Comparison of ENCODE assay signal across 21 mouse cellular contexts in genomic region chr3:82207321-82207720, GRCm38 (mm10).
DNase-seq lines count a peak whose midpoint lies in the region; ATAC-seq and TF ChIP-seq lines count a peak whose summit lies in the region.
"Had no signal": no experiment of that assay in that cellular context is flagged by ENCODE, and none has a peak within 500 bp of the region (broad histone marks: within the 10 kb centered on the region; RNA-seq: fewer than 3 reads in every experiment).

No protein-coding gene starts in this region.

- no peak for DNase-seq in gastrocnemius, adult 2 months
- DNase-seq in gastrocnemius, adult 8-10 months (ENCODE audit: low spot score in 2 of 2) = no peak
- DNase-seq in lung, postnatal 0 days (ENCODE audit: low spot score) = no peak
- no peak for DNase-seq in lung, postnatal 10 days
- DNase-seq in CD4-positive helper T cell, adult 2 months (ENCODE audit: low read depth, low spot score) = peak; percentile 26
- DNase-seq: B cell, adult 2 months; cerebellum, adult 11 months; cerebellum, postnatal 25 days; gastrocnemius, postnatal 25 days; kidney, adult 18-20 months; kidney, postnatal 25 days; left cerebral cortex, postnatal 4 days; liver, embryonic 13.5 days; right cerebral cortex, postnatal 14 days had no signal

- no peak overlapping the region for H3K4me3 ChIP-seq in gastrocnemius, adult 2 months
- no peak overlapping the region for H3K4me3 ChIP-seq in lung, postnatal 0 days (ENCODE audit: low read depth, low read length)
- H3K4me3 ChIP-seq: heart, embryonic 15.5 days; hindbrain, embryonic 15.5 days; liver, embryonic 13.5 days; midbrain, embryonic 13.5 days had no signal

- no peak for TF ChIP-seq EP300 in lung, postnatal 0 days (IDR thresholded peaks at IDR 0.05)

- WGBS in lung, postnatal 0 days = 81% methylated on average over 5 of the region's 5 CpGs

- no peaks in the 10 kb centered on the region for H3K4me1 ChIP-seq in lung, postnatal 0 days (ENCODE audit: insufficient read depth, low read depth, low read length)
- H3K4me1 ChIP-seq: heart, embryonic 15.5 days; hindbrain, embryonic 15.5 days; liver, embryonic 13.5 days; midbrain, embryonic 13.5 days had no signal

- intact Hi-C loops in gastrocnemius, adult 2 months (cut with DNase I) = no loop called here

- no peak for ATAC-seq in lung, postnatal 0 days
- ATAC-seq in hematopoietic stem cell, adult 5-6 weeks (replicated peaks in 1 of 2; ENCODE audit: insufficient read depth in 1 of 2, low FRiP score in 2 of 2, low TSS enrichment in 1 of 2, low read depth in 1 of 2, poor library complexity in 2 of 2, severe bottlenecking in 2 of 2) = peak; percentile 49 to 66; a peak in 2 of 4 replicates
- ATAC-seq in megakaryocyte-erythroid progenitor cell, adult 5-6 weeks (replicated peaks; ENCODE audit: low FRiP score, low TSS enrichment, poor library complexity, severe bottlenecking) = no peak
- no peak for ATAC-seq in cerebellum, adult (ENCODE audit: insufficient number of reproducible peaks, low FRiP score, low TSS enrichment)
- ATAC-seq: activated CD4-positive, CD25-positive, alpha-beta regulatory T cell, adult 4 months; midbrain, embryonic 13.5 days had no signal

- H3K9me3 ChIP-seq in lung, postnatal 0 days (ENCODE audit: low read length) = no peaks in the 10 kb centered on the region
- H3K9me3 ChIP-seq: heart, embryonic 15.5 days; hindbrain, embryonic 15.5 days; liver, embryonic 13.5 days; midbrain, embryonic 13.5 days had no signal

- H3K27me3 ChIP-seq in lung, postnatal 0 days (replicated peaks; ENCODE audit: insufficient read depth, low read length) = no peaks in the 10 kb centered on the region
- H3K27me3 ChIP-seq: heart, embryonic 15.5 days; hindbrain, embryonic 15.5 days; liver, embryonic 13.5 days; midbrain, embryonic 13.5 days had no signal

- no peaks in the 10 kb centered on the region for H3K36me3 ChIP-seq in lung, postnatal 0 days (ENCODE audit: insufficient read depth, low read length)
- H3K36me3 ChIP-seq: heart, embryonic 15.5 days; hindbrain, embryonic 15.5 days; liver, embryonic 13.5 days; midbrain, embryonic 13.5 days had no signal

- no peak overlapping the region for H3K4me2 ChIP-seq in lung, postnatal 0 days (replicated peaks; ENCODE audit: low read depth, low read length)
- H3K4me2 ChIP-seq: heart, embryonic 15.5 days; hindbrain, embryonic 15.5 days; liver, embryonic 13.5 days; midbrain, embryonic 13.5 days had no signal

- no peak overlapping the region for H3K9ac ChIP-seq in lung, postnatal 0 days (replicated peaks; ENCODE audit: low read depth)
- H3K9ac ChIP-seq: heart, embryonic 15.5 days; hindbrain, embryonic 15.5 days; liver, embryonic 13.5 days; midbrain, embryonic 13.5 days had no signal

- no peak overlapping the region for H3K27ac ChIP-seq in gastrocnemius, adult 2 months
- no peak overlapping the region for H3K27ac ChIP-seq in lung, postnatal 0 days (ENCODE audit: low read length)
- H3K27ac ChIP-seq: heart, embryonic 15.5 days; hindbrain, embryonic 15.5 days; liver, embryonic 13.5 days; midbrain, embryonic 13.5 days had no signal

- peak; percentile 23; the same call in 1 of the 2 replicates for TF ChIP-seq CTCF in gastrocnemius, adult 2 months (IDR thresholded peaks at IDR 0.05)
- peak; percentile 16; the same call in 1 of the 2 replicates for TF ChIP-seq CTCF in lung, postnatal 0 days (IDR thresholded peaks at IDR 0.05)

Comparison
In these comparisons a context has a peak if more than half of its experiments do, and no peak if none do; other contexts are left out.
1. ATAC-seq: peak in hematopoietic stem cell, adult 5-6 weeks (2 of 2); none in lung, postnatal 0 days (single experiment), megakaryocyte-erythroid progenitor cell, adult 5-6 weeks (single experiment) and cerebellum, adult (single experiment).